Mouse (Mus musculus): Measurements from ENCODE around the gene 6430548M08Rik.

- no peak; the same call in 1 of the 2 replicates for TF ChIP-seq CTCF (conservative IDR thresholded peaks at IDR 0.05; ENCODE audit: insufficient read depth, insufficient read length, low read depth, low read length)
- TF ChIP-seq POLR2A (IDR thresholded peaks at IDR 0.05; ENCODE audit: low read depth, low read length): no peak
Measured at GRCm38 (mm10) chr8:120074516-120074915, 39.4 kb upstream of the 6430548M08Rik start.
